Mouse (Mus musculus) neural tube, embryonic 13.5 days (tissue): ENCODE data around the gene Enho. TPM values are rescaled to one million over a fixed set of nuclear protein-coding genes. Genes with fewer than 3 reads are reported as not detected.

Source experiments
- polyA plus RNA-seq: library from polyadenylated mRNA; unstranded; fragments of >200 nt; fragmentation: Nextera tagmentation; extraction: Ambion mirVana; gene quantifications from 2 replicates; pipeline ENCODE4 v1.2.1, GENCODE M21; 2015

Gene Enho
- polyA plus RNA-seq, 1 experiment from 2014 or later: 81.9 TPM

Other genes starting within 250 kb of the Enho start
- gene Kif24, start 175.4 kb downstream of the Enho start, polyA plus RNA-seq: 2.3 and 2.8 TPM in 2 replicates
- gene Nudt2, start 175.2 kb downstream of the Enho start, polyA plus RNA-seq: 57.0 and 62.7 TPM in 2 replicates
- 5.7 and 6.5 TPM in 2 replicates for gene AI464131, start 137.2 kb downstream of the Enho start, polyA plus RNA-seq
- 6.8 and 8.7 TPM in 2 replicates for gene 1110017D15Rik, start 123.0 kb downstream of the Enho start, polyA plus RNA-seq
- 14.7 and 18.8 TPM in 2 replicates for gene Fam219a, start 70.8 kb downstream of the Enho start, polyA plus RNA-seq
- gene Dnaic1, start 70.5 kb downstream of the Enho start, polyA plus RNA-seq: 0.87 and 1.0 TPM in 2 replicates
- 28.9 and 29.7 TPM in 2 replicates for gene Cntfr, start 56.8 kb upstream of the Enho start, polyA plus RNA-seq
- gene Il11ra1, start 59.7 kb upstream of the Enho start, polyA plus RNA-seq: 53.6 and 60.2 TPM in 2 replicates
- gene Rpp25l, start 73.2 kb upstream of the Enho start, polyA plus RNA-seq: 62.6 and 63.4 TPM in 2 replicates
- 278 and 317 TPM in 2 replicates for gene Dctn3, start 82.8 kb upstream of the Enho start, polyA plus RNA-seq
- gene Arid3c, start 90.8 kb upstream of the Enho start, polyA plus RNA-seq: 1.6 and 2.2 TPM in 2 replicates
- gene Galt, start 114.9 kb upstream of the Enho start, polyA plus RNA-seq: 35.4 and 38.0 TPM in 2 replicates
- 75.1 and 75.2 TPM in 2 replicates for gene Sigmar1, start 115.8 kb upstream of the Enho start, polyA plus RNA-seq
- 204 and 212 TPM in 2 replicates for gene Ccl27a, start 133.9 kb upstream of the Enho start, polyA plus RNA-seq